Mouse (Mus musculus): Measurements from ENCODE around the gene Tmem39a. TPM values are rescaled to one million over a fixed set of nuclear protein-coding genes. Genes with fewer than 3 reads are reported as not detected.

Tmem39a gene
- total and polyA plus RNA-seq, 3 experiments: 52.3 to 137 (median 61.9) TPM

- TF ChIP-seq MYC (IDR thresholded peaks at IDR 0.05; ENCODE audit: low read depth, low read length) (no peak), ZC3H11A (IDR thresholded peaks at IDR 0.05; ENCODE audit: low read depth, low read length) (no peak), MEF2A (IDR thresholded peaks at IDR 0.05; ENCODE audit: borderline replicate concordance, low read depth, low read length) (no peak), HCFC1 (IDR thresholded peaks at IDR 0.05; ENCODE audit: low read depth, low read length) (no peak), SIN3A (IDR thresholded peaks at IDR 0.05; ENCODE audit: low read length) (no peak), BHLHE40 (IDR thresholded peaks at IDR 0.05; ENCODE audit: low read depth, low read length) (no peak), MXI1 (IDR thresholded peaks at IDR 0.05; ENCODE audit: low read depth, low read length) (no peak), GABPA (IDR thresholded peaks at IDR 0.05; ENCODE audit: insufficient replicate concordance, low read depth, low read length) (no peak), TCF12 (IDR thresholded peaks at IDR 0.05; ENCODE audit: low read depth, low read length) (no peak)
- Histone ChIP-seq H3K4me3 (replicated peaks in 1 of 3; ENCODE audit: low read depth in 2 of 3, low read length in 2 of 3, poor library complexity in 1 of 3) (no peak overlapping the region), H3K27ac (ENCODE audit: insufficient read depth, low read depth) (no peak overlapping the region), H3K9me3 (replicated peaks; ENCODE audit: low read length) (no peaks in the 10 kb centered on the region), H3K79me2 (replicated peaks; ENCODE audit: control insufficient read depth, extremely low read depth, insufficient read depth, poor library complexity, severe bottlenecking) (no peaks in the 10 kb centered on the region), H3K27me3 (replicated peaks) (no peaks in the 10 kb centered on the region), H3K9ac (ENCODE audit: insufficient read depth, low read depth) (no peak overlapping the region), H3K4me1 (ENCODE audit: control insufficient read depth in 1 of 2, insufficient read depth in 2 of 2) (no peaks in the 10 kb centered on the region), H3K36me3 (replicated peaks in 1 of 2; ENCODE audit: control insufficient read depth in 1 of 2, insufficient read depth in 1 of 2, low read length in 1 of 2) (no peaks in the 10 kb centered on the region), H3K4me2 (ENCODE audit: insufficient read depth, low read depth, poor library complexity, severe bottlenecking) (no peak overlapping the region)
- in situ Hi-C loops (cut with MboI; ENCODE audit: low pct_ligation_motif_present, low pct_unique_long_range_greater_than_20kb, low sequenced_read_pairs) (no loop called here), dilution Hi-C loops (cut with MboI; ENCODE audit: extremely low pct_ligation_motif_present, extremely low pct_unique_long_range_greater_than_20kb, low sequenced_read_pairs) (no loop called here)
- DNase-seq (ENCODE audit: extremely low read depth): no peak
These were observed 67.4 kb downstream of the Tmem39a start for GRCm38 (mm10) chr16:38625811-38626369.

- H3K27ac ChIP-seq (ENCODE audit: insufficient read depth, low read depth): no peak overlapping the region
- no peak overlapping the region for H3K9ac ChIP-seq (ENCODE audit: insufficient read depth, low read depth)
- dilution Hi-C loops (cut with MboI; ENCODE audit: extremely low pct_ligation_motif_present, extremely low pct_unique_long_range_greater_than_20kb, low sequenced_read_pairs): no loop called here
- peaks cover 4 to 10% of the 10 kb centered on the region in 2 experiments; a peak in 2 of 4 replicates for H3K4me1 ChIP-seq (ENCODE audit: control insufficient read depth in 1 of 2, insufficient read depth in 2 of 2)
- no peaks in the 10 kb centered on the region; the same call in 1 of the 2 replicates for H3K79me2 ChIP-seq (replicated peaks; ENCODE audit: control insufficient read depth, extremely low read depth, insufficient read depth, poor library complexity, severe bottlenecking)
- H3K4me3 ChIP-seq (replicated peaks in 1 of 3; ENCODE audit: low read depth in 2 of 3, low read length in 2 of 3, poor library complexity in 1 of 3): no peak overlapping the region
- peak; percentile 65 for DNase-seq (ENCODE audit: extremely low read depth)
- TF ChIP-seq CTCF (conservative IDR thresholded peaks at IDR 0.05 in 1 of 2, IDR thresholded peaks at IDR 0.05 in 1 of 2; ENCODE audit: low read depth in 2 of 2, low read length in 2 of 2) (peak; percentile 66 to 87; a peak in 3 of 4 replicates), SMC3 (IDR thresholded peaks at IDR 0.05; ENCODE audit: low read depth, low read length) (peak; percentile 86), MEF2A (IDR thresholded peaks at IDR 0.05; ENCODE audit: borderline replicate concordance, low read depth, low read length) (no peak), BHLHE40 (IDR thresholded peaks at IDR 0.05; ENCODE audit: low read depth, low read length) (peak; percentile 88), RAD21 (IDR thresholded peaks at IDR 0.05; ENCODE audit: low read depth, low read length) (peak; percentile 84), JUND (conservative IDR thresholded peaks at IDR 0.05; ENCODE audit: low read depth, low read length) (no peak), JUN (IDR thresholded peaks at IDR 0.05; ENCODE audit: insufficient read depth, low read depth, low read length) (peak; percentile 25; the same call in 1 of the 2 replicates), ZC3H11A (IDR thresholded peaks at IDR 0.05; ENCODE audit: low read depth, low read length) (peak; percentile 54), EP300 (IDR thresholded peaks at IDR 0.05; ENCODE audit: low read length) (peak; percentile 62), MYC (IDR thresholded peaks at IDR 0.05; ENCODE audit: low read depth, low read length) (peak; percentile 98), MAX (IDR thresholded peaks at IDR 0.05; ENCODE audit: low read length) (peak; percentile 92), USF1 (IDR thresholded peaks at IDR 0.05; ENCODE audit: low read depth, low read length) (0 out of 2 replicates have a peak, but pooled peaks have one; percentile 3), MAZ (IDR thresholded peaks at IDR 0.05; ENCODE audit: low read depth, low read length) (no peak), MXI1 (IDR thresholded peaks at IDR 0.05; ENCODE audit: low read depth, low read length) (no peak), TCF12 (IDR thresholded peaks at IDR 0.05; ENCODE audit: low read depth, low read length) (no peak), ELF1 (IDR thresholded peaks at IDR 0.05; ENCODE audit: low read depth, low read length) (no peak), HCFC1 (IDR thresholded peaks at IDR 0.05; ENCODE audit: low read depth, low read length) (no peak), ZKSCAN1 (IDR thresholded peaks at IDR 0.05; ENCODE audit: borderline replicate concordance, low read depth, low read length) (no peak), ZNF384 (IDR thresholded peaks at IDR 0.05; ENCODE audit: low read depth, low read length) (peak; percentile 82)
- no peaks in the 10 kb centered on the region for H3K36me3 ChIP-seq (replicated peaks in 1 of 2; ENCODE audit: control insufficient read depth in 1 of 2, insufficient read depth in 1 of 2, low read length in 1 of 2)
- in situ Hi-C loops (cut with MboI; ENCODE audit: low pct_ligation_motif_present, low pct_unique_long_range_greater_than_20kb, low sequenced_read_pairs): loop anchor here (10.0 kb wide), 1 partner anchor 73 kb away; no protein-coding TSS in a partner anchor
- no peaks in the 10 kb centered on the region for H3K9me3 ChIP-seq (replicated peaks; ENCODE audit: low read length)
- H3K4me2 ChIP-seq (ENCODE audit: insufficient read depth, low read depth, poor library complexity, severe bottlenecking): no peak overlapping the region
- H3K27me3 ChIP-seq (replicated peaks): no peaks in the 10 kb centered on the region
These were observed 73.6 kb downstream of the Tmem39a start for GRCm38 (mm10) chr16:38632147-38632546.
